Mouse (Mus musculus): ENCODE results near the gene Fanci.

Fanci gene

GRCm38 (mm10) chr7:79463376-79464077, 71.8 kb downstream of the Fanci start:
- DNase-seq (ENCODE audit: low read depth in 1 of 2, low spot score in 2 of 2): no peak

- no peak for DNase-seq (ENCODE audit: low read depth in 1 of 2, low spot score in 2 of 2)
Measured at GRCm38 (mm10) chr7:79464776-79465420, 73.2 kb downstream of the Fanci start.

GRCm38 (mm10) chr7:79465461-79466044, 73.8 kb downstream of the Fanci start:
- no peak for DNase-seq (ENCODE audit: low read depth in 1 of 2, low spot score in 2 of 2)

- DNase-seq (ENCODE audit: low read depth in 1 of 2, low spot score in 2 of 2): peak; percentile 96 to 99
Measured at GRCm38 (mm10) chr7:79466053-79466901, 74.5 kb downstream of the Fanci start, which contains the start of gene Polg. Gene Polg, minus strand, starts transcription at chr7:79466362.

GRCm38 (mm10) chr7:79467951-79468350, 76.2 kb downstream of the Fanci start:
- no peak for DNase-seq (ENCODE audit: low read depth in 1 of 2, low spot score in 2 of 2)

GRCm38 (mm10) chr7:79468994-79469393, 77.3 kb downstream of the Fanci start:
- no peak for DNase-seq (ENCODE audit: low read depth in 1 of 2, low spot score in 2 of 2)

GRCm38 (mm10) chr7:79469766-79470165, 78.0 kb downstream of the Fanci start:
- no peak for DNase-seq (ENCODE audit: low read depth in 1 of 2, low spot score in 2 of 2)

- no peak for DNase-seq (ENCODE audit: low read depth in 1 of 2, low spot score in 2 of 2)
Measured at GRCm38 (mm10) chr7:79470718-79471117, 79.0 kb downstream of the Fanci start.

- DNase-seq (ENCODE audit: low read depth in 1 of 2, low spot score in 2 of 2): no peak
Measured at GRCm38 (mm10) chr7:79471436-79471835, 79.7 kb downstream of the Fanci start.

GRCm38 (mm10) chr7:79472792-79473191, 81.1 kb downstream of the Fanci start:
- DNase-seq (ENCODE audit: low read depth in 1 of 2, low spot score in 2 of 2): no peak

GRCm38 (mm10) chr7:79473496-79474194, 81.9 kb downstream of the Fanci start:
- DNase-seq (ENCODE audit: low read depth in 1 of 2, low spot score in 2 of 2): no peak

- DNase-seq (ENCODE audit: low read depth in 1 of 2, low spot score in 2 of 2): no peak
Measured at GRCm38 (mm10) chr7:79474831-79475399, 83.2 kb downstream of the Fanci start.

- DNase-seq (ENCODE audit: low read depth in 1 of 2, low spot score in 2 of 2): no peak
Measured at GRCm38 (mm10) chr7:79486528-79486927, 94.8 kb downstream of the Fanci start.

GRCm38 (mm10) chr7:79493915-79494314, 102.2 kb downstream of the Fanci start:
- DNase-seq (ENCODE audit: low read depth in 1 of 2, low spot score in 2 of 2): no peak

- DNase-seq (ENCODE audit: low read depth in 1 of 2, low spot score in 2 of 2): peak; percentile 47 to 74
Measured at GRCm38 (mm10) chr7:79495988-79496815, 104.5 kb downstream of the Fanci start.

- no peak for DNase-seq (ENCODE audit: low read depth in 1 of 2, low spot score in 2 of 2)
Measured at GRCm38 (mm10) chr7:79496816-79497328, 105.1 kb downstream of the Fanci start.

GRCm38 (mm10) chr7:79497701-79498115, 106.0 kb downstream of the Fanci start:
- no peak for DNase-seq (ENCODE audit: low read depth in 1 of 2, low spot score in 2 of 2)

- no peak for DNase-seq (ENCODE audit: low read depth in 1 of 2, low spot score in 2 of 2)
Measured at GRCm38 (mm10) chr7:79498356-79498755, 106.6 kb downstream of the Fanci start.

- no peak for DNase-seq (ENCODE audit: low read depth in 1 of 2, low spot score in 2 of 2)
Measured at GRCm38 (mm10) chr7:79498965-79499595, 107.4 kb downstream of the Fanci start.

All from monocyte, adult 2 months (primary cell).